Mouse (Mus musculus): Measurements from ENCODE around the gene Extl2. TPM values are rescaled to one million over a fixed set of nuclear protein-coding genes. Genes with fewer than 3 reads are reported as not detected.

The Extl2 gene
- total RNA-seq, 2 experiments from 2014 or later, result 16.7 to 18.1 TPM

DNA sequence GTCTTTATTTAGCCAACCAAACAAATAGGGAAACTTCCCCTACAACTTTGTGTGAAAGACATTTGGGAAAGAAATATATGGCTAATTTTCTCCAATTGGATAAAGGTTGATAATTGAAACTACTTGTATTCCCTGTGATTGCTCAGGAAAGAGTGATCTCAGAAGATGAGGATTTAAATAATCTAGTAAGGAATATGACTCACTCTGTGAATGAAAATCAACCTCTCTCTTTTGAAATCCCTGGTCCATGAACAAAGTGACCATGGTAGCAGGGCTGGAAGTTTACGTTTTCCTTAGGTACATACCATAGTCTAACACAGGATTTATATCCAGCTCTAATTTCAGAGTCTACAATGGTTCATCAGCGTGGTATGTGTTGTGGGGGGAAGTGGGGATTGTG is 69.5 kb downstream of the Extl2 start:
- intact Hi-C loops (cut with DNase I), result no loop called here
- DNase-seq, result no peak

DNA sequence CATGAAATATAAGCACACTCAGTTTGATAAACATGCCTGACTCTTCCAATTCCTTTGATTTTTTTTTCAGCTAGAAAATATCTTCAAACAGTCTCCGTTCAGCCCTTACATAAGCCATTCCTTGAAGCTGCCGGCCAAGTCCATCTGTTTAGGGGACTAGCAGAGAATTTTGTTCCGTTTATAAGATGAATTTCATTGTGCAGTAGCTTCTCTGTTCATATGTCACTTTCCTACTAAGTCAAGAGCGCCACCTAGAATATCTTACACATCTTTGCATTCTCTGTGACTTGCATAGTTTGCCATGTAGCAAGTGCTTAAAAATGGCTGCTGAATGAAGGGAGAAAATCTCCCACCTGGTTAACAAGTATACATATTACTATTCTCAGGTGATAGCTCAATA is 71.2 kb downstream of the Extl2 start:
- DNase-seq, result no peak
- intact Hi-C loops (cut with DNase I), result no loop called here

Small RNA genes within 50 kb of the gene (microRNA-seq; reads per million reads assigned to microRNA genes)
- gene Mir669n, result 0 reads per million in 2 experiments

Other genes with a start within 250 kb of the Extl2 start
- gene Dph5, start 119.6 kb upstream of the Extl2 start, total RNA-seq (2021), result 1 to 10 TPM; 9.6 to 9.8 TPM
- 10 to 100 TPM; 24.4 to 29.6 TPM for gene Slc30a7, start 56 bp upstream of the Extl2 start, total RNA-seq (2021)
- 10 to 100 TPM; 16.5 to 17.6 TPM for gene Vcam1, start 122.2 kb downstream of the Extl2 start, total RNA-seq (2021)
- gene Gpr88, start 246.0 kb downstream of the Extl2 start, total RNA-seq (2021), result under 1 TPM; 0.17 to 0.35 TPM

Data from heart, postnatal 10 days (tissue).